Mouse (Mus musculus) liver, embryonic 15.5 days (tissue): ENCODE measurements around the gene Cacna2d4. TPM values are rescaled to one million over a fixed set of nuclear protein-coding genes. Genes with fewer than 3 reads are reported as not detected.

Source experiments
- ATAC-seq: fragments of 200-750 bp; cut with Nextera tagmentation; 2 replicates; pipeline ENCODE4 v1.8.0; 2017; ENCODE audit warnings: moderate number of reproducible peaks, mild to moderate bottlenecking, moderate library complexity; ENCODE audit not compliant: insufficient read depth
- H3K27ac ChIP-seq: fragments of 300-500 bp; sonication (generic); replicated peaks from 2 replicates; pipeline ENCODE4 v1.5.1; 2015; ENCODE audit warnings: mild to moderate bottlenecking, inconsistent platforms
- H3K27me3 ChIP-seq: fragments of 300-500 bp; sonication (generic); 2 replicates; pipeline ENCODE4 v1.6.1; 2015; ENCODE audit warnings: mild to moderate bottlenecking, inconsistent platforms
- H3K36me3 ChIP-seq: fragments of 300-500 bp; sonication (generic); replicated peaks from 2 replicates; pipeline ENCODE4 v1.6.1; 2015; ENCODE audit warnings: moderate library complexity, mild to moderate bottlenecking, inconsistent platforms
- H3K4me1 ChIP-seq: fragments of 300-500 bp; sonication (generic); replicated peaks from 2 replicates; pipeline ENCODE4 v1.6.1; 2015; ENCODE audit warnings: inconsistent platforms
- H3K4me2 ChIP-seq: fragments of 300-500 bp; sonication (generic); 2 replicates; pipeline ENCODE4 v1.6.1; 2015; ENCODE audit warnings: moderate library complexity, mild to moderate bottlenecking, inconsistent platforms
- H3K4me3 ChIP-seq: fragments of 300-500 bp; sonication (generic); replicated peaks from 2 replicates; pipeline ENCODE4 v1.5.1; 2015; ENCODE audit warnings: mild to moderate bottlenecking, inconsistent platforms
- H3K9ac ChIP-seq: fragments of 300-500 bp; sonication (generic); 2 replicates; pipeline ENCODE4 v1.6.1; 2015; ENCODE audit warnings: moderate library complexity, mild to moderate bottlenecking, inconsistent platforms
- H3K9me3 ChIP-seq: fragments of 300-500 bp; sonication (generic); replicated peaks from 2 replicates; pipeline ENCODE4 v1.6.1; 2016; ENCODE audit warnings: inconsistent platforms
- WGBS: fragments of 180-500 bp; shearing (Covaris S2); methylation state at CpG from one replicate; pipeline ENCODE4 v1.1.7; 2015; ENCODE audit warnings: mixed read lengths; ENCODE audit not compliant: insufficient replicate concordance; 5-methylcytosine and 5-hydroxymethylcytosine counted together
- polyA plus RNA-seq: library from polyadenylated mRNA; unstranded; fragments of >200 nt; fragmentation: Nextera tagmentation; extraction: Ambion mirVana; gene quantifications from 2 replicates; pipeline ENCODE4 v1.2.1, GENCODE M21; 2015

Gene Cacna2d4
- polyA plus RNA-seq, 1 experiment from 2014 or later = not detected

DNA sequence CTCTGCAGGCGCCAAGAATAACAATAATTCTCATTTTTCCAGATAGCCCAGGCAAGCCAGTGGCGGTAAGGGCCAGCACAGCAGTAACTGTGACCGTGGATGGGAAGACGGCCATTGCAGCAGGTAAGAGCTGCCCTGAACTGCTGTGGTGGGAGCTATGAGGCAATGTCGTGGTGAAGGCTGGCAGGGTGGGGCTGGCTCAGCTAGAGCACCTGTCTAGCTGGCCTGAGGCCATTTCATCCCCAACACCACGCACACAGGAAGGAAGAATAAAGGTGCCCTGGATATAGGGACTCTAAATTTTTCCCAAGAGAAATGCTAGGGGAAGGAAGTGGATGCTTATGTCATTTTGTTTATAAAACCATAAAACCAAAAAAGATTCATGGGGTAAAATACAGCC lies 76.1 kb downstream of the Cacna2d4 start:
- no peaks in the 10 kb centered on the region for H3K27me3 ChIP-seq
- H3K4me2 ChIP-seq = no peak overlapping the region
- H3K4me1 ChIP-seq = no peaks in the 10 kb centered on the region
- H3K27ac ChIP-seq = no peak overlapping the region
- WGBS = 62% methylated on average over 6 of the region's 6 CpGs
- no peak overlapping the region for H3K9ac ChIP-seq
- no peaks in the 10 kb centered on the region for H3K36me3 ChIP-seq
- H3K4me3 ChIP-seq = no peak overlapping the region
- no peaks in the 10 kb centered on the region for H3K9me3 ChIP-seq
- ATAC-seq = no peak

DNA sequence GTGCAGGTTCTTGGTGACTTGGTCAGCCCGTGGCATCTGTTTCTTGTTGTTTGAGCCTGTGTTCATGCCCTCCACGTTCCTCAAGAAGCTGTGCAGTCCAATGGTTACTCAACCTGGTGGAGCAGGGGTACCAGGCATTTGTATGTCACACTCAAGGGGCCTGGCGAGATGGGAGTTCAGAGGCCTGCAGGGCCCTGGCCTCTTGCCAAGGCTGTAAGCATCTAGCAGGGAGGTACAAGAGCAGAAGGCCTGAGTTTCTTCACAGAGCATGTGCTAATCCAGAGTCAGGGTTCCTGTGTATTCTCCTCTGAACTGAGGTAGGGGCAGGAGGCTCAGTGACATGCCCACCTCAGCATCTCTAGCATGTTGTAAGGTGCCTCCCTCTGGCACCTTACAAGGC lies 76.8 kb downstream of the Cacna2d4 start:
- ATAC-seq = no peak

DNA sequence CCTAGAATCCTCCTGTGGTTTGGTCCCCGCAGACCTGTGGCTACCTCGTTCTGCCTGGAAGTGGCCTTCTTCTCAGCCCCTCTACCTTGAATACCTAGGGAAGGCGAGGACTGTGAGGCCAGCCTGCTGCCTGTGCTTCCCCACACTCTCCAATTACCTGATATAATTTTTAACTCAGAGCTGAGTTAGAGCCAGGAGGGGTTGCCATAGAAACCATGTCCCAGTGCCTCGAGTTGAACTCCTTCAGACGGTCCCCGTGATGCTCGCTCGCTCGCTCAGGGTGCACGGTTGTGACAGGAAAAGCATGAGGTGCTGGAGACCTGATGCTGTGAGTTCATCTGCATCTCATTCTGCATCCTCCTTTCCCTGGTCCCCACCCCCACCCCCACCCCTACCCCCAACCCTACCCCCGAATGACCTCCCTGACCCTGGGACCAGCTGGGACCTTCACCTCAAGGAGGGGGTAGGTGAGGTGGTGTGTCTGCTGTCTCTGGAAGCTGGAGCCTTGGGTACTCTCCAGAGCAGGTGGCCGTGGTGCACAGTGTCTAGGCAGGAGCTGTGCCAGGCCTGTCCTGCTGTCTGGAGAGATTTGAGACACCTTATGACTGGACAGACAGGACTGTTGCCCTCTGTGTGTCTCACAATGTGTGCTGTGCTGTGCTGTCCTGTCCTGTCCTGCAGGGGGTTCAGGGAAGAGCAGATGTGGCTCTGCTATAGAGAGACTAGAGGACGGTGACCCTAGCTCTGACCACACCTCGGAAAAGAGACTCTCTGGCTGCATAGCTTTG lies 77.5 kb downstream of the Cacna2d4 start:
- Histone ChIP-seq H3K27me3 (no peaks in the 10 kb centered on the region), H3K27ac (no peak overlapping the region), H3K4me3 (no peak overlapping the region), H3K9me3 (no peaks in the 10 kb centered on the region), H3K36me3 (no peaks in the 10 kb centered on the region), H3K9ac (no peak overlapping the region), H3K4me1 (no peaks in the 10 kb centered on the region), H3K4me2 (no peak overlapping the region)
- 49% methylated on average over 14 of the region's 14 CpGs for WGBS
- no peak for ATAC-seq

More for the DNA sequence above, 76.8 kb downstream of the Cacna2d4 start:
- Histone ChIP-seq H3K9me3 (no peaks in the 10 kb centered on the region), H3K4me1 (no peaks in the 10 kb centered on the region), H3K4me3 (no peak overlapping the region), H3K4me2 (no peak overlapping the region), H3K9ac (no peak overlapping the region), H3K36me3 (no peaks in the 10 kb centered on the region), H3K27ac (no peak overlapping the region), H3K27me3 (no peaks in the 10 kb centered on the region)
- 41% methylated on average over 3 of the region's 3 CpGs for WGBS

DNA sequence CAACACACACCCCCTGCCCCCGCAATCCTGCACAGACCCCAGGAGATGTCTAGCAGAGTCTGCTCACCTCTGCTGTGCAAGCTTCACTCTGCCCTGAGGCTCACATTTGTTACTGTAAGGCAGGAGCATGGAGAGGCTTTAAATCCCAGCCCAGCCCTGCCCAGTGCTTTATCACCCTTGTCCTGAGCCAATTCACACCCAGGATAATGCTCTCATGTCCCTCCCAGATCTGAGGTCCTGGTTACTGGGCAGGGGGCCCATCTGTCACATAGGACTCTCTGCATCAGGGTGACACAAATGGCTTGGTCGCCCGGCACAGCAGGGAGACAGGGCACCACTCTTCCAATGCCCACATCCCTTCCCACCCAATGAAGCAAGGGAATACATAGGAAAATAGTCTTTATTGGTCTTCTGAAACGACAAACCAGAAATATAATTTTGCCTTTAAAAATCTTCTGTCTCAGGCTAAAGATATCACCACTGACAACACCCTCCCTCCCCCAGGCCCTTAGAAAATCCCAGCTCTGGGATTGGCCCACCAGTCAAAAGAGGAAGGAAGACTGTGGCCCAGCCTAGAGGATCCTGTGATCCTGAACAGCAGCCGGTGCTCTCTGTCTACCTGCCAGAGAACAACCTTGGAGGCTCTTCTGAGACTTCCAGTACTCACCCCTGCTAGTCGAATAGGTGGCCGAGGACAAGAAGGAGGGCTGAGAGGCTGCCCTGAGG lies 78.6 kb downstream of the Cacna2d4 start:
- Histone ChIP-seq H3K4me2 (no peak overlapping the region), H3K27ac (no peak overlapping the region), H3K9me3 (no peaks in the 10 kb centered on the region), H3K4me3 (no peak overlapping the region), H3K27me3 (no peaks in the 10 kb centered on the region), H3K4me1 (no peaks in the 10 kb centered on the region), H3K9ac (no peak overlapping the region), H3K36me3 (no peaks in the 10 kb centered on the region)
- WGBS = 30% methylated on average over 7 of the region's 7 CpGs
- no peak for ATAC-seq

DNA sequence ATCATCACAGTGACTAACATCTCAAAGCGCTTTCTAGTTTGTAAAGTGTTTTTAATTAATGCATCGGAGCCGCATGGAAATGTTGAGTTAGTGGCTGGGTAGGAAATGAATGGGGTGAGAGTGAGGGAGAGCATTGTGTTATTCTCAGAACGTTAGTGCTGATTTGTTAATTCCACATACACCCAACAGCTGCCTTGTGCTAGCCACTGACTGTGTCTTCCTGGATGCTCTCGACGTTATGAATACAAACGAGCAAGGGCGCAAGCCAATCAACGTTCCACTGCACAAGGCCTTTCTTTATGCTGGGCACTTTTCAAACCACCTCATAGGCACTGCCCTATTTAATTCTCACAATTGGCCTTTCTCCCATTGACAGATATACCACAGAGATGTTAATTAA lies 82.4 kb downstream of the Cacna2d4 start:
- no peaks in the 10 kb centered on the region for H3K27me3 ChIP-seq
- no peaks in the 10 kb centered on the region for H3K4me1 ChIP-seq
- no peaks in the 10 kb centered on the region for H3K9me3 ChIP-seq
- 77% methylated on average over 9 of the region's 9 CpGs for WGBS
- no peak overlapping the region for H3K4me3 ChIP-seq
- no peaks in the 10 kb centered on the region for H3K36me3 ChIP-seq
- no peak overlapping the region for H3K27ac ChIP-seq
- ATAC-seq = no peak
- no peak overlapping the region for H3K9ac ChIP-seq
- no peak overlapping the region for H3K4me2 ChIP-seq

DNA sequence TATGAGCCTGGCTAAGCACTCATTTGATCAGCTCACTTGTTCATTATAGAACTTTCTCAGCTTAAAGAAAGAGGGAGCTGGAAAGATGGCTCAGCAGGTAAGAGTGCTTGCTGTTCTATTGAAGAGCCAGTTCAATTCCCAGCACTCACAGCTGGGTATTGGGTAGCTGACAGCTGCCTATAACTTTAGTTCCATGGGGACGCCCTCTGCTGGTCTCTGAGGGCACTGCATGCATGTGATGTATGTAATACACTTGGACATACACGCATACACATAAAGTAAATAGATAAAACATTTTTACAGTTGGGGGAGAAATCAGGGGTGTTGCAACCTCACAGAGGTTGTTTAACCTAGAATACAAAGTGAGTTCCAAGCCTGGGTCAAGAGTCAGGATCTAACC lies 83.0 kb downstream of the Cacna2d4 start:
- 53% methylated on average over 2 of the region's 2 CpGs for WGBS
- Histone ChIP-seq H3K4me1 (no peaks in the 10 kb centered on the region), H3K27ac (no peak overlapping the region), H3K4me3 (no peak overlapping the region), H3K27me3 (no peaks in the 10 kb centered on the region), H3K9ac (no peak overlapping the region), H3K36me3 (no peaks in the 10 kb centered on the region), H3K4me2 (no peak overlapping the region), H3K9me3 (no peaks in the 10 kb centered on the region)
- ATAC-seq = no peak

DNA sequence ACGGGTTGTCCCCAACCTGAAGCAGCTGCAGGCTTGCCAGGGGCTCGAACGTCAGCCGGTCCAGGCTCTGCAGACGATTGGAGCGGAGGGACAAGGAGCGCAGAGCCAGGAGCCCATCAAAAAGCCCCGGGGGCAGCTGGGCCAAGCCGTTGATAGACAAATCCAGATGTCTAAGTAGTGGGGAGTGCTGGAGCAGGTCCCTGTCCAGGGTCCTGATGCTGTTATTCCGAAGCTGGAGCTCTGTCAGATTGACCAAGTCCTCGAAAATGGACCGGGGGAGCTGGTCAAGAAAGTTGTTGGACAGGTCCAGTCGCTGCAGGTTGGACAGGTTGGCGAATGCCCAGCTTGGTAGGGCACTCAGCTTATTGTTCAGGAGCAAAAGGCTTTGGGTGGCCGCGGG lies 84.2 kb downstream of the Cacna2d4 start:
- Histone ChIP-seq H3K4me3 (no peak overlapping the region), H3K9me3 (no peaks in the 10 kb centered on the region), H3K9ac (no peak overlapping the region), H3K27ac (no peak overlapping the region), H3K27me3 (no peaks in the 10 kb centered on the region), H3K36me3 (no peaks in the 10 kb centered on the region), H3K4me2 (no peak overlapping the region), H3K4me1 (no peaks in the 10 kb centered on the region)
- WGBS = 38% methylated on average over 16 of the region's 16 CpGs
- ATAC-seq = no peak

DNA sequence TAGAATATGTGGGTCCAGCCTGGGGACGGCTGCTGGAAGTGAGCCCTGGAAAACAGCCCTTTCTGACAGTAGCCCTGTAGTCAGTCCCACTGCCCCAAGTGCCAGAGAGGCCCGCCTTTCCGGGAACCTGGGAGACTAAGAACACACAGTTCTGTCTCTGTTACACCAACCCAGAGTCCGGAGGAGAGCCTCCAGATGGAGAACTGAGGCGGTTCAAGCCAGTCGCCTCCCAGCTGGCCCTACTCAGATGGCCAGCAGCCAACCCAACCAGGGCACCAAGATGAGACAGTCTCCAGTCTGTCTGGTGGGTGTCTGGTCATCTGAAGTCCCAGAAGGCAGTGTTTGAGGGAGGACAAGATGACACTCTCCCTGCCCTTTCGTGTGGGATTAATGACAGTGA lies 85.4 kb downstream of the Cacna2d4 start:
- H3K9me3 ChIP-seq = no peaks in the 10 kb centered on the region
- no peaks in the 10 kb centered on the region for H3K27me3 ChIP-seq
- H3K9ac ChIP-seq = no peak overlapping the region
- no peaks in the 10 kb centered on the region for H3K36me3 ChIP-seq
- H3K4me3 ChIP-seq = no peak overlapping the region
- no peak for ATAC-seq
- H3K4me2 ChIP-seq = no peak overlapping the region
- H3K4me1 ChIP-seq = no peaks in the 10 kb centered on the region
- H3K27ac ChIP-seq = no peak overlapping the region
- WGBS = 60% methylated on average over 7 of the region's 7 CpGs

DNA sequence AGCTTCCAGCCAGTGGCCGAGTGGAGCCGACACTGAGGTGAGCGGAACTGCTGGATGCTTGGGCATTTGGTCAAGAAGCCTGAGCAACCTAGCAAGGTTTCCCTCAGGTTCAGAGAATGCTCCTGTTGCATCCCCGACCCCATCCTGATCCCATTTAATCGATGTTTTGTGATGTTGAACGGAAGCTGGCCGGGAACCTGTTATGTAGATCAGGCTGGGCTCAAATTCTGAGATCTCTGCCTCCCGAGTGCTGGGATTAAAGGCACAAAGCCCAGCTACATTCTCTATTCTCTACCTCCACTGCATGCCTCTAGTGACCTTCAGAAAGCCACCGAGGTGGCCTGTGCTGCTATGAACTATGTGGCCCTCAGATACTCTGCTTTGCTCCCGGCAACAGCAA lies 88.5 kb downstream of the Cacna2d4 start:
- ATAC-seq = no peak
- Histone ChIP-seq H3K4me2 (no peak overlapping the region), H3K4me3 (no peak overlapping the region), H3K9me3 (no peaks in the 10 kb centered on the region), H3K4me1 (no peaks in the 10 kb centered on the region), H3K36me3 (no peaks in the 10 kb centered on the region), H3K27me3 (peaks cover 28% of the 10 kb centered on the region), H3K9ac (no peak overlapping the region), H3K27ac (no peak overlapping the region)
- 48% methylated on average over 10 of the region's 10 CpGs for WGBS

DNA sequence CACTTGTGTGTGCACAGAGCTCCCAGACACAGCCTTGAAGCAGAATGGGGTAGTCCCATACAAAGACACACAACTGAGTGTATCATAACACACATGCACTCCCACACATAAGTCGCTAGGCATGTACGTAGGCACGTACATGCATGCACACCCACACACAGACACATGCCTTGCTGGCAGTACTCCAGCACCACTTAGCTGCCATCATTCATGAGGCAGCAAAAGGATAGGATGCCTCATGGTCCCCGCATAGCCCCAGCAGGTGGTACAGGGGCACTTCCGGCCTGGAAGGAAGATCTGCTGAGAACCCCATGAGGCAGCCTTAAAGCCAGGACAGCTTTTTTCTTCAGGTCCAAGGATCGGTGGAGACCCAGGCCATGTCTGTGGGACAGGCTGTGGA lies 89.7 kb downstream of the Cacna2d4 start:
- 57% methylated on average over 6 of the region's 6 CpGs for WGBS
- Histone ChIP-seq H3K27me3 (peaks cover 40% of the 10 kb centered on the region), H3K9ac (no peak overlapping the region), H3K4me2 (no peak overlapping the region), H3K4me3 (no peak overlapping the region), H3K27ac (no peak overlapping the region), H3K9me3 (no peaks in the 10 kb centered on the region), H3K4me1 (no peaks in the 10 kb centered on the region), H3K36me3 (no peaks in the 10 kb centered on the region)
- ATAC-seq = no peak

DNA sequence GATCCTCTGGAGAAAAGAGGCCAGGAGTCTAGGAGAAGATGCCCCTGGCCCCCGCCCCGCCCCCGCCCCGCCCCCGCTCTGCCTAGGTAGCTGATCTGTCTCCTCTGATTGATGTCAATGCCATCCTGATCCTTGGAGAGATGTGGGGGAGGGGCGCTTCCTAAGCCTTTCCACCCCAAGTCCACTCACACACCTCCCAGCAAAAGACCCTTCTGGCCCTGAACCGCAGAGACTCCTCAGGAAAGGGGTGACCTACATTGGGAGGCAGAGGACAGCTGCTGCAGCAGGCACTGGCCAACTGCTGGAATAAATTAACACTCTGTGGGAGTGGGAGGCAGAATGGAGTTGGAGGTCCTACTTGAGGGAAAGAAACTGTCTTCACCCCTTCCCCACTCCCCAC lies 90.2 kb downstream of the Cacna2d4 start:
- Histone ChIP-seq H3K4me2 (no peak overlapping the region), H3K4me3 (no peak overlapping the region), H3K4me1 (no peaks in the 10 kb centered on the region), H3K36me3 (no peaks in the 10 kb centered on the region), H3K27me3 (peaks cover 46% of the 10 kb centered on the region), H3K9me3 (no peaks in the 10 kb centered on the region), H3K9ac (no peak overlapping the region), H3K27ac (no peak overlapping the region)
- no peak for ATAC-seq
- WGBS = 30% methylated on average over 7 of the region's 7 CpGs
